Mouse (Mus musculus) forebrain, embryonic 13.5 days (tissue): ENCODE measurements at regions not wholly inside any gene's neighbourhood (a gene's known extent, or its start where the extent isn't known, plus 50 kb on each side); places are given as distances from the start of the nearest gene placed in this dataset.
"Not testable (repeated sequence)": the region's sequence is repeated elsewhere in the genome, so short reads cannot be mapped to it uniquely, and the experiment has no call there.

ENCODE experiments used
- ATAC-seq: fragments of 200-750 bp; cut with Nextera tagmentation; 2 replicates; pipeline ENCODE4 v1.8.0; 2017
- H3K27ac ChIP-seq: fragments of 300-500 bp; sonication (generic); 2 replicates; pipeline ENCODE4 v1.5.1; 2015; ENCODE audit warnings: inconsistent platforms, mild to moderate bottlenecking, moderate library complexity
- H3K27me3 ChIP-seq: fragments of 300-500 bp; sonication (generic); 2 replicates; pipeline ENCODE4 v1.6.1; 2015; ENCODE audit warnings: mild to moderate bottlenecking, inconsistent platforms
- H3K36me3 ChIP-seq: fragments of 300-500 bp; sonication (generic); 2 replicates; pipeline ENCODE4 v1.6.1; 2015; ENCODE audit warnings: mild to moderate bottlenecking, inconsistent platforms; ENCODE audit not compliant: poor library complexity, severe bottlenecking
- H3K4me1 ChIP-seq: fragments of 300-500 bp; sonication (generic); 2 replicates; pipeline ENCODE4 v1.6.1; 2015; ENCODE audit warnings: inconsistent platforms
- H3K4me2 ChIP-seq: fragments of 300-500 bp; sonication (generic); 2 replicates; pipeline ENCODE4 v1.6.1; 2015; ENCODE audit warnings: inconsistent platforms, mild to moderate bottlenecking, moderate library complexity
- H3K4me3 ChIP-seq: fragments of 300-500 bp; sonication (generic); 2 replicates; pipeline ENCODE4 v1.5.1; 2015; ENCODE audit warnings: mild to moderate bottlenecking, inconsistent platforms
- H3K9ac ChIP-seq: fragments of 300-500 bp; sonication (generic); 2 replicates; pipeline ENCODE4 v1.6.1; 2015; ENCODE audit warnings: mild to moderate bottlenecking, inconsistent platforms
- H3K9me3 ChIP-seq: fragments of 300-500 bp; sonication (generic); replicated peaks from 2 replicates; pipeline ENCODE4 v1.6.1; 2016; ENCODE audit warnings: inconsistent platforms
- WGBS: fragments of 180-500 bp; shearing (Covaris S2); methylation state at CpG from one replicate; pipeline ENCODE4 v1.1.7; 2015; 5-methylcytosine and 5-hydroxymethylcytosine counted together

DNA sequence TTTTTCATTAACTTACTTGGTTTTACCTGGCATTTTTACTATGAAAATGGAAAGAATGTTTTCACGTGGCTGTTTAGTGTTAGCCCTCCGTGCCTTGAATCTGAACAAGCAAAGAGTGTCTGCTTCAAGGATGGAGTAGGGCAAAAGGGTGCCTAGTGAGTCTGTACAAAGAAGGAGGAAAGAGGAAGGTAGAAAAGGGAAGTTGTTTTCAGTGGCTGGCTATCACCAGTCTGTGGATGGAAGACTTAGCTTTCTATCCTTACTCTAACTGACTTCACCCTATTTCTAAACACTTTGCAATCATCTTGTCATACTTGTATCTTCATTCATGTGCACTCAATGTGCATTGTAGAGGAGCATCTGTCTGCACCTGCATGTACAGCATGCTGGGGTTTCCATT, 993.2 kb downstream of the Car8 start:
- 90% methylated on average over 2 of the region's 2 CpGs for WGBS
- Histone ChIP-seq H3K27me3 (no peaks in the 10 kb centered on the region), H3K4me1 (0 out of 2 replicates have a peak, but pooled peaks cover 5% of the 10 kb centered on the region), H3K27ac (no peak overlapping the region), H3K9me3 (no peaks in the 10 kb centered on the region), H3K4me3 (no peak overlapping the region), H3K36me3 (no peaks in the 10 kb centered on the region), H3K4me2 (no peak overlapping the region), H3K9ac (no peak overlapping the region)
- ATAC-seq: no peak

DNA sequence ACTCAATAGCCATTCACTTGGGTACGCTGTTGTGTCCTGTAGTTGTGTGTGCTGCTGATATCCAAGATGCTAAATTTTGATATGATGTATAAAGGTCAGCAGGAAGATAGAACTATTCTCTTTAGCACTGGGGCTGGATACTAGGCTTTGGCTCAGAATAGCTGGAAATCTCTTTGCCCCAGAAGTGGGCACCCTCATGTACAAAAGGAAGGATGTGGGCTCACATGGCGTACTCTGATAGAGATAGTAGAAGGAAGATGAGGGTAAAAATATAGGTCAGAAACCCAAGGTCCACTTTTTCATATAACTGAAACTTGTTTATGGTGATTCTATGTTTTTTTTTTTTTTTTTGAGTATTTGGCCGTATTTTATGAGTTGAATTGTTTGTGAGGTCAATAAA, 1001.0 kb downstream of the Car8 start:
- Histone ChIP-seq H3K9me3 (peaks cover 36% of the 10 kb centered on the region), H3K36me3 (peaks cover 12% of the 10 kb centered on the region; the same call in 1 of the 2 replicates), H3K27me3 (no peaks in the 10 kb centered on the region), H3K27ac (no peak overlapping the region), H3K4me3 (no peak overlapping the region), H3K9ac (no peak overlapping the region), H3K4me1 (no peaks in the 10 kb centered on the region), H3K4me2 (no peak overlapping the region)
- WGBS: 85% methylated on average over 3 of the region's 3 CpGs
- no peak for ATAC-seq

DNA sequence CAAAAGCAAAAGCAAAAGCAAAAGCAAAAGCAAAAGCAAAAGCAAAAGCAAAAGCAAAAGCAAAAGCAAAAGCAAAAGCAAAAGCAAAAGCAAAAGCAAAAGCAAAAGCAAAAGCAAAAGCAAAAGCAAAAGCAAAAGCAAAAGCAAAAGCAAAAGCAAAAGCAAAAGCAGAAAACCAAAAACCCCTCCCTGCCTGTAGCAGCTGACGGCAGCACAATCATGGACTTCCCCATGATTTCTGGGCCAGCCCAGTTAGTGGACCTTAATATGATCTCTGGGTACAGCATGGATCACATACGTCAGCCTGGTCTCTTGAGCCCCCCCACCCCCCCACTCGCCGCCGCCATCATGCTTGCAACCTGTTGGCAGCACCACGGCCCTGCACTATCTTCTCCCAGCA, 1004.3 kb downstream of the Car8 start:
- not testable (repeated sequence) for H3K4me1 ChIP-seq, ATAC-seq, H3K9ac ChIP-seq, H3K27ac ChIP-seq, H3K4me3 ChIP-seq, H3K4me2 ChIP-seq, H3K27me3 ChIP-seq
- Histone ChIP-seq H3K36me3 (peaks cover 12% of the 10 kb centered on the region; the same call in 1 of the 2 replicates), H3K9me3 (peaks cover 41% of the 10 kb centered on the region)
- WGBS: 98% methylated on average over 6 of the region's 6 CpGs

DNA sequence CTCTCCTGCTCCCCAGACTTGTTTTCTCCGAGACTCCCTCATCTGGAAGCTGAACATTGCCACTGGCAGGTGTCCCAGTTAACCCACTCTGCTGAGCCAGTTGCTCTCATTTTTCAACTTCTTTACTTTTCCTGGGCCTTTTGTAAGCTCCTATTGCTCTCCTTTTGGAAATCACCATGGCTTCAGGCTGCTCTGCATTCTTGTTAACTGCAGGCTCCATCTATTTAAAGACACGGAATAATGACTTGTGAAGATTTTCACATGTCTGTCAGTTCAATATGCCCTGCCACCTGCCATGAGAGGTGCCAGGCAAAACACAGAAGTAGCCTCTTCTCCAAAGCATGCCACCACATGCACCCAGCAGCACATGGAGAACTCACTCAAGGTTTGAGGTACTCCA, 1009.9 kb downstream of the Car8 start:
- H3K27me3 ChIP-seq: no peaks in the 10 kb centered on the region
- no peak overlapping the region for H3K4me3 ChIP-seq
- H3K36me3 ChIP-seq: no peaks in the 10 kb centered on the region
- WGBS: 72% methylated on average over 2 of the region's 2 CpGs
- no peak overlapping the region for H3K9ac ChIP-seq
- ATAC-seq: peak; percentile 79
- H3K4me2 ChIP-seq: no peak overlapping the region
- H3K27ac ChIP-seq: no peak overlapping the region
- peaks cover 17% of the 10 kb centered on the region for H3K9me3 ChIP-seq
- H3K4me1 ChIP-seq: no peaks in the 10 kb centered on the region

DNA sequence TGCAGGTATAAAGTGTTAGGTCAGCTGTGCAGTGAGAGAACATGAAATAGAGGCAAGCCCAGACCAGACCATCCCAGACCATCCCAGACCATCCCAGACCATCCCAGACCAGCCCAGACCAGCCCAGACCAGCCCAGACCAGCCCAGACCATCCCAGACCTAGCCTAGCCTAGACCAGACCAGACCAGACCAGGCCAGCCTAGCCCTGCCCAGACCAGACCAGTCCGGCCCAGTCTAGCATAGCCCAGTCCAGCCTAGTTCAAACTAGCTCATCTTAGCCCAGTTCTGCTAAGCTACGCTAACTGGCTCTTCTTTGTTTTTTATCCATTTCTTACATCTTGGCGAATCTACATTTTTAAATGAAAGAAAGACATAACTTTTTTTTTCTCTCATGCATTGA, 1015.9 kb downstream of the Car8 start:
- Histone ChIP-seq H3K9me3 (no peaks in the 10 kb centered on the region), H3K27me3 (no peaks in the 10 kb centered on the region), H3K4me2 (no peak overlapping the region), H3K4me1 (no peaks in the 10 kb centered on the region), H3K36me3 (no peaks in the 10 kb centered on the region), H3K27ac (no peak overlapping the region), H3K9ac (no peak overlapping the region), H3K4me3 (no peak overlapping the region)
- no peak for ATAC-seq
- 91% methylated on average over 3 of the region's 3 CpGs for WGBS

DNA sequence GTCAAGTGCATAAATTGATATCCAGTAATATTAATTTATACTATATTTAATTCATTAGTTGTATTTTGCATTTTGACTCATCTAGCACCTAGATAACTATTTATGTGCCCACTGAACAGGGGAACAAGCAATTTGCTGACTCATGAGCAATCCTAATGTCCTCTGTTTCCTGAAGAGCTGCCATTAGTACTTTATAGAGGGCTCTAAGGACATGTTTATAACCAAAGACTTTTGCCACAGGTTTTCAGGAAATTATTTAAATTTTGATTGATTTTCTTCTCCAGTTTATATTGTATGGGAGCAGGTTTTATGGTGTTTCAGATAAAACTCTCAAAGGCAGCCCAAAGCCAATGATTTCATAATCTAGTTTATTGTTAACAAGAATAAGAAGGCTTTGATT, 1018.4 kb downstream of the Car8 start:
- Histone ChIP-seq H3K9me3 (no peaks in the 10 kb centered on the region), H3K27me3 (no peaks in the 10 kb centered on the region), H3K4me1 (no peaks in the 10 kb centered on the region), H3K4me3 (no peak overlapping the region), H3K27ac (no peak overlapping the region), H3K9ac (no peak overlapping the region), H3K36me3 (no peaks in the 10 kb centered on the region), H3K4me2 (no peak overlapping the region)
- no peak for ATAC-seq

DNA sequence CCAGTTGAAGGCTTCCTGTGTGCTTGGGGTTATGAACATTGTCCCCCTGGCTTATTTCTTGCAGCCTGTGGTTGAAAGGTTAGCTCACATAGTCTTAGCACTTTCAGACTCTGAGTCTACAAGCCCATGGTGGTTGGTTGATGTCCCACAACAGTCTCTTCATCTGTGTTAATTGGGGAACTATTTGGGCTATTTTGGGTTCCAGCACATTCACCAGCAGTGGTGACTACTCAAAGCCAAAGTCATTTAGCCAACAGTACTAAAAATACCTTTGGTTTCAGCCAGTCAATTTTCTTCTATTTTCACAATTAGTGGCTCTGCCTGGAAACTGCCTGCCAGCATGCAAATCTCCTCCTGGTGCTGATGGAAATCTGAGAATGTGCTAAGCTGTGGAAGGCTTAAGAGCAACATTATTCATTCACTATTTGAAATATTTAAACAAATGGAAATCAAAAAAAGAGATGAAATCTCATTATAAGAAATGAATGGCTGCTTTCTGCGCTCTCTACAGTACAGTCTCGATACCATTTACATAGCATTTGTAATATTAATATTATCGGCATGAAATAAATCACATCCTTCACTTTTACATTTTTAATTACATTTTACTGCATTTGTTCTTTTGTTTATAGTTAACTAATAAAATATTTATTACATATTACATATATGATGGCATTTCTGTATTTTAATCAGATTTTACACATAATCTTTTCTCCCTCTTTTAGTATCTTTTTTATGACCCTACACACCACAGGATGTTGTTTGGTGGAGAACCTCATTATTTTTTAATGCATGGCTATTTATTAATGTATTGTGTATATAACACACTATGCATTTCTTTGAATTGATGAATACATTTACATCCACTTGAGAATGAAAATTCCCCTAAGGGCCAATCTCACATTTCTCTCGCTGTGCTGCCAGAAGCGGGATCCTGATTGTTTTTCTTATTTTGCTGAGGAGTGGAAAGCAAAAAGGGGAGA, 1023.5 kb downstream of the Car8 start:
- Histone ChIP-seq H3K4me1 (no peaks in the 10 kb centered on the region), H3K27ac (no peak overlapping the region; the same call in 1 of the 2 replicates), H3K4me3 (no peak overlapping the region), H3K36me3 (no peaks in the 10 kb centered on the region), H3K27me3 (no peaks in the 10 kb centered on the region), H3K4me2 (no peak overlapping the region), H3K9ac (no peak overlapping the region), H3K9me3 (no peaks in the 10 kb centered on the region)
- peak; percentile 27; the same call in 1 of the 2 replicates for ATAC-seq
- WGBS: 75% methylated on average over 5 of the region's 5 CpGs

DNA sequence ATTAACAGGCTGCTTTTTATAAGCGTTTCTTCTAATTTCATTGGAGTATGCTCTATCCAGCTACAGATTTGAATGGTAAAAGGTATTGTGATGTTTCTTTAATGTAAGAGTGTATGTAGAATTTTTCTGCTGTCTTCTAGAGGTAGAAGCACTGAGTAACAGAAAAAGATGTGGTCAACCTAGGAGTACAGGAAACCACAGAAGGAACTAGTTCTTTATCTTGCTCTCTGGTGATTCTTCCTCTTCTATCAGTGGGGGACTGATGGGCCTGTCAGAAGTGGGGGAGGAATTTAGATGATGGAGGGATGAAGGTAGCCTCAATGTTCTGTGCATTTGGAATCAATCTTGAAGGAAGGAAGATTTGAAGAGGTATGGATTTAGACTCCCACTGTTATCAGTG, 1031.9 kb downstream of the Car8 start:
- Histone ChIP-seq H3K9me3 (no peaks in the 10 kb centered on the region), H3K4me1 (no peaks in the 10 kb centered on the region), H3K4me2 (no peak overlapping the region), H3K36me3 (no peaks in the 10 kb centered on the region), H3K9ac (no peak overlapping the region), H3K4me3 (no peak overlapping the region), H3K27me3 (no peaks in the 10 kb centered on the region), H3K27ac (no peak overlapping the region)
- 92% methylated on average over 1 of the region's 1 CpGs for WGBS
- no peak for ATAC-seq

DNA sequence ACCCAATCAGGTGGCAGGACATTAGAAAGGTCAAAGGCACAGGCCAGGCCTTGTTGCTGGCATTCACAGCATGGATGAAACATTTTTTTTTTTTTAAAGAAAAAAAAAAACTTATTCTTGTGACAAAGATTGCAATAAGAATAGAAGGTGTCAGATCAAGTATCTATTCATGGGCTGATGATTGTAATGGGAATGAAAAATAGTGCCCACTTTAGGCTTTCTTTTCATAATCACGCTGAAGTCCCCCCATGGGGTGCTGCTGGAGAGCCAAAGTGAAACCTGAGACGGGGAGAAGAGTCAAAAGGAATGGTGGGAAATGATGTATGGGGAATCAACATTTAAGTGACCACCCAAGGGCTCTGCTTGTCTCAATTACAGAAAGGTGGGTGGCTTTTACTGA, 1037.0 kb downstream of the Car8 start:
- no peaks in the 10 kb centered on the region for H3K9me3 ChIP-seq
- WGBS: 8% methylated on average over 2 of the region's 2 CpGs
- no peaks in the 10 kb centered on the region for H3K4me1 ChIP-seq
- H3K36me3 ChIP-seq: no peaks in the 10 kb centered on the region
- no peak overlapping the region for H3K4me2 ChIP-seq
- no peak for ATAC-seq
- H3K4me3 ChIP-seq: no peak overlapping the region
- no peak overlapping the region for H3K27ac ChIP-seq
- no peaks in the 10 kb centered on the region for H3K27me3 ChIP-seq
- H3K9ac ChIP-seq: no peak overlapping the region

DNA sequence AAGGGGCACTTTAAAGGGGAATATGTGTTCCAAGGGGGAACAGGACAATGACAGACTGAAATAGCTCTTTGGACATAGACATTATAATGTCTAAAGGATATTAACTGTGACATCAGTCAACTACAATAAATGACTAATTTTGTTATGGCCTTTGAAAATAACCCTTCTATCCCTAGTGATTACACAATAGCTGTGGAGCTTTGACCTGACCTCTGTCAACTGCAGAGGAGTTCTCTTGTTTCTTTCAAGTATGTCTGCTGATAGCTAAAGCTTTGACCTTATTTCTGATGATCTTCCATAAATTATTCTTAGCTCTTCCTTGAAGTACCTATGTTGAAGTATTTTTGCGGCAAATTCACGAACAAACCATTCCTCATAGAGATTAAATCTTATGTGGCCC, 1038.9 kb downstream of the Car8 start:
- Histone ChIP-seq H3K27me3 (no peaks in the 10 kb centered on the region), H3K4me2 (no peak overlapping the region), H3K9ac (no peak overlapping the region), H3K4me3 (no peak overlapping the region), H3K4me1 (no peaks in the 10 kb centered on the region), H3K27ac (no peak overlapping the region), H3K9me3 (no peaks in the 10 kb centered on the region), H3K36me3 (no peaks in the 10 kb centered on the region)
- ATAC-seq: no peak
- WGBS: 92% methylated on average over 2 of the region's 2 CpGs

DNA sequence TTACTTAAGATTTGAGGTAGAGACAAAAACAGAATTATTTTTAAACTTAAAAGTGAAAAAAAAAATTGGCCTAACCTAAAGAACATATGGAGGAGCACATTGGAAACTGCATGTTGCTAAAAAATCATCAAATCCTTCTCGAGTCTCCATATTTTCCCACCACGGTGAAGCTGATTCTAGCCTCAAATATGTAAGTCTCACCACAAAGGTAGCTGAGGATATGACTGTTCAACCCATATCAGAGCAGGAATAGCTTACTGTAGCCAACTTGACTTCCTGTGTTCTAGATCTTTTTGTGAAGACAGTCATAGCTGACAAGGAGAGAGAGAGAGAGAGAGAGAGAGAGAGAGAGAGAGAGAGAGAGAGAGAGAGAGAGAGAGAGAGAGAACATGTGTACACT, 1039.8 kb downstream of the Car8 start:
- Histone ChIP-seq H3K27me3 (no peaks in the 10 kb centered on the region), H3K4me2 (no peak overlapping the region), H3K27ac (no peak overlapping the region), H3K4me3 (no peak overlapping the region), H3K9ac (no peak overlapping the region), H3K9me3 (no peaks in the 10 kb centered on the region), H3K36me3 (no peaks in the 10 kb centered on the region), H3K4me1 (no peaks in the 10 kb centered on the region)
- WGBS: 86% methylated on average over 2 of the region's 2 CpGs
- no peak for ATAC-seq

DNA sequence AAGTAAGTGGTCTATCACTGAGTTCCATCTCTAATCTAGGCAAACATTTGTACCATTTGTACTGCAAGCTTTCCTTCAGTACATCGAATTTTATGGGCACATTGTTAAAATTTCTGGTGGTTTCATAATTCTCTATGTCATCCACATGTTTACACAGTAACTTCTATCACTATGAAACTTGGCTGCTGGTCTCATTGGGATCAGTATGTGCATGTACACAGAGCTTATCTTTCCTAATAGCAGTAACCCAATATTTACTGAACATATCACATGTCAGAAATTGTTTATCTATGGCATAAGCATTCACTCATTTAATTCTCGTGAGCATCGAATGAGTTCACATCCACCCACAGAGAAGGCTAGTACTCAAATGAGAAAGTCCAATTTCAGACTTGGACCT, 1042.3 kb downstream of the Car8 start:
- no peak for ATAC-seq
- Histone ChIP-seq H3K27ac (no peak overlapping the region), H3K9ac (no peak overlapping the region), H3K4me3 (no peak overlapping the region), H3K4me1 (no peaks in the 10 kb centered on the region), H3K27me3 (no peaks in the 10 kb centered on the region), H3K4me2 (no peak overlapping the region), H3K36me3 (no peaks in the 10 kb centered on the region), H3K9me3 (no peaks in the 10 kb centered on the region)
- 87% methylated on average over 3 of the region's 3 CpGs for WGBS

DNA sequence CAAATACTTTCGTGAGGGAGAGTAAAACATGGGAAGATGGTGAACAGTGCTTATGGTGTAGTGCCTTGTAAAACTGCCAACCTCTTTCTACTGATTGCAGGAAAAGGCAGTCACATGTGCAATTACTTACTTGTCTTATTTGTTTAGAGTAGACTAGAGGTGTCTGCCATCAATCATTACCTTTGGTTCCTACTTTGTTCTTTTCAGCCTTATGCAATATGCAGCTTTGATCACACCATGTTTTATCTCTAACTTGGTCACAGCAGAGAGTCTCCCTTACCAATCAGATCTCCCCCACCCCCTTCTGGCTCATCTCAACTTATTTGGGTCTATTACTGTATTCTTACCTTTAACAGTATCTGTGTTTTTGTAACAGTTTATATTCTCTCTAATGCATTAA, 1043.2 kb downstream of the Car8 start:
- no peaks in the 10 kb centered on the region for H3K27me3 ChIP-seq
- no peak overlapping the region for H3K4me3 ChIP-seq
- H3K4me2 ChIP-seq: no peak overlapping the region
- no peak for ATAC-seq
- no peaks in the 10 kb centered on the region for H3K4me1 ChIP-seq
- no peak overlapping the region for H3K27ac ChIP-seq
- no peak overlapping the region for H3K9ac ChIP-seq
- no peaks in the 10 kb centered on the region for H3K36me3 ChIP-seq
- WGBS: 92% methylated on average over 1 of the region's 1 CpGs
- no peaks in the 10 kb centered on the region for H3K9me3 ChIP-seq
